Mouse (Mus musculus) limb, embryonic 11.5 days (tissue): Measurements from ENCODE around the gene Zdhhc12. TPM values are rescaled to one million over a fixed set of nuclear protein-coding genes. Genes with fewer than 3 reads are reported as not detected.

Experiments
- ATAC-seq: fragments of 200-750 bp; cut with Nextera tagmentation; 2 replicates; pipeline ENCODE4 v1.8.0; 2017; ENCODE audit warnings: low read depth; ENCODE audit not compliant: insufficient number of reproducible peaks, low FRiP score, low TSS enrichment
- DNase-seq: peaks from one replicate; pipeline ENCODE4 v3.0.0-alpha.2; 2015; ENCODE audit warnings: low spot score
- H3K27ac ChIP-seq: fragments of 300-500 bp; sonication (generic); replicated peaks from 2 replicates; pipeline ENCODE4 v1.5.1; 2014; ENCODE audit warnings: low read depth, mild to moderate bottlenecking, low read length
- H3K27me3 ChIP-seq: fragments of 300-500 bp; sonication (generic); 2 replicates; pipeline ENCODE4 v1.6.1; 2014; ENCODE audit warnings: mild to moderate bottlenecking, low read length, mixed read lengths; ENCODE audit not compliant: control insufficient read depth, insufficient read depth
- H3K36me3 ChIP-seq: fragments of 300-500 bp; sonication (generic); 2 replicates; pipeline ENCODE4 v1.6.1; 2014; ENCODE audit warnings: mild to moderate bottlenecking, low read length, moderate library complexity, mixed read lengths; ENCODE audit not compliant: control insufficient read depth, insufficient read depth
- H3K4me1 ChIP-seq: fragments of 300-500 bp; sonication (generic); 2 replicates; pipeline ENCODE4 v1.6.1; 2014; ENCODE audit warnings: low read length, mixed read lengths; ENCODE audit not compliant: control insufficient read depth, insufficient read depth
- H3K4me2 ChIP-seq: fragments of 300-500 bp; sonication (generic); 2 replicates; pipeline ENCODE4 v1.6.1; 2014; ENCODE audit warnings: low read depth, mild to moderate bottlenecking, moderate library complexity; ENCODE audit not compliant: severe bottlenecking
- H3K4me3 ChIP-seq: fragments of 300-500 bp; sonication (generic); 2 replicates; pipeline ENCODE4 v1.5.1; 2014; ENCODE audit warnings: low read depth, low read length
- H3K9ac ChIP-seq: fragments of 300-500 bp; sonication (generic); 2 replicates; pipeline ENCODE4 v1.6.1; 2014; ENCODE audit warnings: mild to moderate bottlenecking, low read length
- H3K9me3 ChIP-seq: fragments of 300-500 bp; sonication (generic); 2 replicates; pipeline ENCODE4 v1.6.1; 2016; ENCODE audit warnings: low read length; ENCODE audit not compliant: control insufficient read depth
- WGBS: fragments of 180-500 bp; shearing (Covaris S2); extraction: QIAGEN DNeasy Blood & Tissue Kit; methylation state at CpG from one replicate; pipeline ENCODE4 v1.1.7; 2014; 5-methylcytosine and 5-hydroxymethylcytosine counted together
- polyA plus RNA-seq: library from polyadenylated mRNA; unstranded; fragments of >200 nt; fragmentation: Nextera tagmentation; extraction: Ambion mirVana; gene quantifications from 2 replicates; pipeline ENCODE4 v1.2.1, GENCODE M21; 2014

Gene Zdhhc12
- polyA plus RNA-seq, 1 experiment from 2014 or later = 34.1 TPM

- Histone ChIP-seq H3K4me3 (peak within 1 kb of the TSS; percentile 59), H3K4me2 (peak within 1 kb of the TSS; percentile 91), H3K27me3 (no peaks in the 10 kb centered on the region), H3K27ac (peak within 1 kb of the TSS; percentile 79), H3K9me3 (no peaks in the 10 kb centered on the region), H3K9ac (peak within 1 kb of the TSS; percentile 72), H3K36me3 (peaks cover 5% of the 10 kb centered on the region; the same call in 1 of the 2 replicates), H3K4me1 (peaks cover 11% of the 10 kb centered on the region)
- ATAC-seq (peak; percentile 72), DNase-seq (peak; percentile 93)
- WGBS = under 1% methylated on average over 53 of the region's 53 CpGs
Observed at GRCm38 (mm10) chr2:30077502-30078348, 15.7 kb downstream of the Zdhhc12 start, which contains the start of gene Pkn3. Pkn3 (plus strand) TSS chr2:30077684.

GRCm38 (mm10) chr2:30076959-30077358, 16.5 kb downstream of the Zdhhc12 start:
- Histone ChIP-seq H3K36me3 (peaks cover 6% of the 10 kb centered on the region; the same call in 1 of the 2 replicates), H3K4me2 (peak overlapping the region; percentile 91; the same call in 1 of the 2 replicates), H3K27me3 (no peaks in the 10 kb centered on the region), H3K9ac (peak overlapping the region; percentile 72; the same call in 1 of the 2 replicates), H3K9me3 (no peaks in the 10 kb centered on the region), H3K27ac (peak overlapping the region; percentile 79), H3K4me3 (peak overlapping the region; percentile 59), H3K4me1 (peaks cover 11% of the 10 kb centered on the region)
- 61% methylated on average over 6 of the region's 6 CpGs for WGBS
- DNase-seq (no peak), ATAC-seq (peak; percentile 9; the same call in 1 of the 2 replicates)

GRCm38 (mm10) chr2:30076439-30076838, 17.0 kb downstream of the Zdhhc12 start:
- Histone ChIP-seq H3K9ac (no peak overlapping the region), H3K9me3 (no peaks in the 10 kb centered on the region), H3K4me1 (peaks cover 11% of the 10 kb centered on the region), H3K4me3 (no peak overlapping the region), H3K27me3 (no peaks in the 10 kb centered on the region), H3K27ac (no peak overlapping the region), H3K4me2 (no peak overlapping the region), H3K36me3 (peaks cover 6% of the 10 kb centered on the region; the same call in 1 of the 2 replicates)
- WGBS = 88% methylated on average over 9 of the region's 9 CpGs
- no peak for DNase-seq
- ATAC-seq = no peak

- Histone ChIP-seq H3K27me3 (no peaks in the 10 kb centered on the region), H3K9me3 (no peaks in the 10 kb centered on the region), H3K4me3 (no peak overlapping the region), H3K4me2 (no peak overlapping the region), H3K9ac (no peak overlapping the region), H3K27ac (no peak overlapping the region), H3K36me3 (peaks cover 6% of the 10 kb centered on the region; the same call in 1 of the 2 replicates), H3K4me1 (peaks cover 11% of the 10 kb centered on the region)
- 72% methylated on average over 3 of the region's 3 CpGs for WGBS
- DNase-seq (no peak), ATAC-seq (no peak)
Observed at GRCm38 (mm10) chr2:30075625-30076024, 17.8 kb downstream of the Zdhhc12 start.

GRCm38 (mm10) chr2:30073285-30073684, 20.2 kb downstream of the Zdhhc12 start:
- WGBS = 84% methylated on average over 3 of the region's 3 CpGs
- H3K4me3 ChIP-seq = no peak overlapping the region
- no peak overlapping the region for H3K4me2 ChIP-seq
- H3K9me3 ChIP-seq = no peaks in the 10 kb centered on the region
- no peak overlapping the region for H3K27ac ChIP-seq
- H3K27me3 ChIP-seq = no peaks in the 10 kb centered on the region
- H3K9ac ChIP-seq = no peak overlapping the region
- peaks cover 5% of the 10 kb centered on the region for H3K4me1 ChIP-seq
- ATAC-seq (no peak), DNase-seq (no peak)
- H3K36me3 ChIP-seq = peaks cover 15% of the 10 kb centered on the region

- Histone ChIP-seq H3K4me2 (no peak overlapping the region), H3K36me3 (peaks cover 17% of the 10 kb centered on the region), H3K4me3 (no peak overlapping the region), H3K4me1 (0 out of 2 replicates have a peak, but pooled peaks cover 2% of the 10 kb centered on the region), H3K27ac (no peak overlapping the region), H3K27me3 (no peaks in the 10 kb centered on the region), H3K9ac (no peak overlapping the region), H3K9me3 (no peaks in the 10 kb centered on the region)
- ATAC-seq (no peak), DNase-seq (no peak)
- 82% methylated on average over 7 of the region's 7 CpGs for WGBS
Observed at GRCm38 (mm10) chr2:30072875-30073274, 20.6 kb downstream of the Zdhhc12 start.

GRCm38 (mm10) chr2:30067962-30068361, 25.5 kb downstream of the Zdhhc12 start:
- Histone ChIP-seq H3K27ac (no peak overlapping the region), H3K4me2 (peak overlapping the region; percentile 70), H3K4me1 (peaks cover 17% of the 10 kb centered on the region), H3K4me3 (peak overlapping the region; percentile 100), H3K9ac (peak overlapping the region; percentile 98), H3K36me3 (peaks cover 15% of the 10 kb centered on the region), H3K27me3 (no peaks in the 10 kb centered on the region), H3K9me3 (no peaks in the 10 kb centered on the region)
- ATAC-seq (no peak), DNase-seq (no peak)
- 29% methylated on average over 7 of the region's 7 CpGs for WGBS

DNA sequence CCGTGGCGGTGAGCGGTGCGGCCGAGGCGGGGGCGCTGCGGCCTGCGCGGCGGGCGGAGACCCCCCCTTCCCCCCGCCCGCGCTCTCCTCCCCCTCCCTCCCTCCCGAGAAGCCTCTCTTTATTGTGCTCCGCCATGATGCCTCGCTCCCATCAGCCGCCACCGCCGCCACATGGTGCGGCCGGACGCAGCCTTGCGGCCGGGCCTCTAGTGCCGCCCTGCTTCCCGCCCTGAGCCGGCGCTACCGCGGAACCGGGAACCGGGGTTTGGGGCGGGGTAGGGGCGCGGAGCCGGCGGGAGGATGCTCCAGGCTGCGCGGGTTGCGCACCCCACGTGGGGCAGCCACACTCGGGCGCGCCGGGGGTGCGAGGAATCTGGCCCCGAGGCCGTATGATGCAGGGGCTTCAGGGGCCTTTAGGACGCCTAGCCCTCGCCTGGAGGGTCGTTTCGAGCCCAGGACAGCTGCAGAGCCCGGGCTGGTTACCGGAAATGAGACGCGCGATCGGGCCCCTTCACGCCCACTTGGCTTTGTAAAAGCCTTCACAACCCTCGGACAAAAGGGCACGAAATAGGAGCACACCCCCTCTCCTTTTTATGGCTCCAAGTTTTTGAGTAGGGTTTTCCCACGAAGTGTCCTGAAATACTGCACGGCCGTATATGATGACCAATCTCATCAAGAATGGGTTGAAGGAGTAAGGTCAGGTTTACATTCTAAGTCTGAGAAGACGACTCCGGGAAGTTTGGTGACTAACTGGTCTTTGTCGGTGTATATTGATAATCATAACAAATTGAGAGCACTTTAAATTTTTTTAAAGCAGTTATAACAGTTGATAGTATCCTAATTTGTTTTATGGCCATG, 26.2 kb downstream of the Zdhhc12 start:
- H3K9me3 ChIP-seq = no peaks in the 10 kb centered on the region
- WGBS = under 1% methylated on average over 54 of the region's 69 CpGs
- H3K36me3 ChIP-seq = peaks cover 13% of the 10 kb centered on the region
- peaks cover 17% of the 10 kb centered on the region for H3K4me1 ChIP-seq
- peak overlapping the region; percentile 98 for H3K9ac ChIP-seq
- ATAC-seq = peak; percentile 2; the same call in 1 of the 2 replicates
- H3K27me3 ChIP-seq = no peaks in the 10 kb centered on the region
- H3K4me3 ChIP-seq = peak overlapping the region; percentile 100
- peak overlapping the region; percentile 70 for H3K4me2 ChIP-seq
- H3K27ac ChIP-seq = peak overlapping the region; percentile 98
- DNase-seq = peak; percentile 60
